Mouse (Mus musculus) midbrain, embryonic 15.5 days (tissue): ENCODE results near the gene Iqgap1. TPM values are rescaled to one million over a fixed set of nuclear protein-coding genes. Genes with fewer than 3 reads are reported as not detected.

Experiments used
- polyA plus RNA-seq: library from polyadenylated mRNA; unstranded; fragments of >200 nt; fragmentation: Nextera tagmentation; extraction: Ambion mirVana; gene quantifications from 2 replicates; pipeline ENCODE4 v1.2.1, GENCODE M21; 2015

Gene Iqgap1
- polyA plus RNA-seq, 1 experiment from 2014 or later: 22.0 TPM

Other genes with a start within 250 kb of the Iqgap1 start
- 15.6 and 15.7 TPM in 2 replicates for gene Crtc3, start 137.1 kb downstream of the Iqgap1 start, polyA plus RNA-seq
- gene Zscan2, start 34.9 kb upstream of the Iqgap1 start, polyA plus RNA-seq: 4.8 and 4.9 TPM in 2 replicates
- gene Wdr73, start 75.3 kb upstream of the Iqgap1 start, polyA plus RNA-seq: 38.5 and 40.3 TPM in 2 replicates
- 5.2 and 7.2 TPM in 2 replicates for gene Nmb, start 79.1 kb upstream of the Iqgap1 start, polyA plus RNA-seq
- 147 and 163 TPM in 2 replicates for gene Sec11a, start 121.8 kb upstream of the Iqgap1 start, polyA plus RNA-seq
- 10.8 and 13.2 TPM in 2 replicates for gene Zfp592, start 167.7 kb upstream of the Iqgap1 start, polyA plus RNA-seq
- 0.10 and 0.13 TPM in 2 replicates for gene Alpk3, start 231.6 kb upstream of the Iqgap1 start, polyA plus RNA-seq